Comparison of ENCODE assay signal across 10 mouse cellular contexts in genomic region chr5:34286516-34286915, GRCm38 (mm10). TPM values are rescaled to one million over a fixed set of nuclear protein-coding genes. Genes with fewer than 3 reads are reported as not detected.
DNase-seq lines count a peak whose midpoint lies in the region; ATAC-seq and TF ChIP-seq lines count a peak whose summit lies in the region.
"Had no signal": no experiment of that assay in that cellular context is flagged by ENCODE, and none has a peak within 500 bp of the region (broad histone marks: within the 10 kb centered on the region; RNA-seq: fewer than 3 reads in every experiment).

No protein-coding gene starts in this region.

- ATAC-seq in cerebellum, adult (ENCODE audit: insufficient number of reproducible peaks, low FRiP score, low TSS enrichment), result no peak
- ATAC-seq in forebrain, embryonic 11.5 days (replicated peaks; ENCODE audit: low FRiP score), result no peak
- no peak for ATAC-seq in liver, embryonic 15.5 days (ENCODE audit: insufficient read depth)

- H3K4me3 ChIP-seq in ES-Bruce4 (ENCODE audit: low read depth, low read length), result peak overlapping the region; percentile 68
- peak overlapping the region; percentile 63; the same call in 1 of the 2 replicates for H3K4me3 ChIP-seq in forebrain, embryonic 11.5 days (ENCODE audit: low read depth, low read length)
- 0 out of 2 replicates have a peak overlapping the region, but pooled peaks have one; percentile 48 for H3K4me3 ChIP-seq in liver, embryonic 15.5 days (replicated peaks)
- H3K4me3 ChIP-seq: erythroblast, embryonic 14.5 days had no signal

- no peaks in the 10 kb centered on the region for H3K9me3 ChIP-seq in ES-Bruce4 (replicated peaks; ENCODE audit: control insufficient read depth, insufficient read depth, low read length, poor library complexity, severe bottlenecking)
- H3K9me3 ChIP-seq in forebrain, embryonic 11.5 days (ENCODE audit: control insufficient read depth, low read length), result no peaks in the 10 kb centered on the region
- no peaks in the 10 kb centered on the region for H3K9me3 ChIP-seq in liver, embryonic 15.5 days (replicated peaks)

- no peaks in the 10 kb centered on the region for H3K4me1 ChIP-seq in ES-Bruce4 (ENCODE audit: control insufficient read depth, insufficient read depth, low read length)
- peaks cover 6% of the 10 kb centered on the region for H3K4me1 ChIP-seq in forebrain, embryonic 11.5 days (replicated peaks; ENCODE audit: control insufficient read depth, insufficient read depth, low read length)
- H3K4me1 ChIP-seq in liver, embryonic 15.5 days (replicated peaks), result peaks cover 18% of the 10 kb centered on the region

- DNase-seq in cerebellum, adult 11-12 months, result peak; percentile 72
- no peak for DNase-seq in forebrain, embryonic 11.5 days (ENCODE audit: low spot score)
- no peak for DNase-seq in natural killer cell, adult 2 months (ENCODE audit: low spot score in 2 of 2)
- DNase-seq in gastrocnemius, postnatal 14 days, result no peak
- no peak for DNase-seq in kidney, postnatal 10 days

- H3K4me2 ChIP-seq in forebrain, embryonic 11.5 days (ENCODE audit: low read depth, low read length, severe bottlenecking), result peak overlapping the region; percentile 97; the same call in 1 of the 2 replicates
- H3K4me2 ChIP-seq in liver, embryonic 15.5 days, result peak overlapping the region; percentile 67

- H3K27me3 ChIP-seq in ES-Bruce4 (ENCODE audit: control insufficient read depth, insufficient read depth, low read length, poor library complexity, severe bottlenecking), result no peaks in the 10 kb centered on the region
- peaks cover 37% of the 10 kb centered on the region for H3K27me3 ChIP-seq in forebrain, embryonic 11.5 days (ENCODE audit: control insufficient read depth, insufficient read depth, low read length)
- peaks cover 84% of the 10 kb centered on the region for H3K27me3 ChIP-seq in liver, embryonic 15.5 days

- TF ChIP-seq EP300 in ES-Bruce4 (IDR thresholded peaks at IDR 0.05; ENCODE audit: insufficient read depth, low read depth, low read length), result no peak

- TF ChIP-seq POLR2A in ES-Bruce4 (IDR thresholded peaks at IDR 0.05; ENCODE audit: insufficient read depth, low read length), result no peak

- intact Hi-C loops in gastrocnemius, postnatal 14 days (cut with DNase I; ENCODE audit: low total_unique reads), result no loop called here

- TF ChIP-seq CTCF in ES-Bruce4 (IDR thresholded peaks at IDR 0.05; ENCODE audit: low read depth, low read length), result no peak

- WGBS in forebrain, embryonic 11.5 days, result 2% methylated on average over 11 of the region's 11 CpGs
- WGBS in liver, embryonic 15.5 days (ENCODE audit: insufficient replicate concordance), result 2% methylated on average over 11 of the region's 11 CpGs

- peak overlapping the region; percentile 33 for H3K9ac ChIP-seq in ES-Bruce4 (ENCODE audit: low read depth, poor library complexity, severe bottlenecking)
- H3K9ac ChIP-seq in forebrain, embryonic 11.5 days (ENCODE audit: low read length), result no peak overlapping the region
- no peak overlapping the region for H3K9ac ChIP-seq in liver, embryonic 15.5 days

- no peaks in the 10 kb centered on the region for H3K36me3 ChIP-seq in ES-Bruce4 (ENCODE audit: control insufficient read depth, insufficient read depth, low read length, poor library complexity, severe bottlenecking)
- no peaks in the 10 kb centered on the region for H3K36me3 ChIP-seq in forebrain, embryonic 11.5 days (ENCODE audit: control insufficient read depth, insufficient read depth, low read length)
- no peaks in the 10 kb centered on the region for H3K36me3 ChIP-seq in liver, embryonic 15.5 days (replicated peaks)

- no peak overlapping the region for H3K27ac ChIP-seq in ES-Bruce4 (ENCODE audit: insufficient read depth, low read length)
- no peak overlapping the region for H3K27ac ChIP-seq in forebrain, embryonic 11.5 days (ENCODE audit: low read depth, low read length)
- H3K27ac ChIP-seq in liver, embryonic 15.5 days (replicated peaks), result no peak overlapping the region

RNA-seq across cellular contexts. Expression of gene Zfyve28, which starts 1.7 kb away (rescaled TPM):
- polyA plus RNA-seq in ES-Bruce4 (2011; ENCODE audit: insufficient read depth, insufficient read length, low read depth, missing spikeins), result 2.0 and 2.8 TPM in 2 replicates
- 1.6 TPM in 2 replicates for polyA plus RNA-seq in forebrain, embryonic 11.5 days (2014; fragmentation: Nextera tagmentation; extraction: Ambion mirVana)
- 0.07 TPM in 1 of 2 replicates, not detected in the other for polyA plus RNA-seq in liver, embryonic 15.5 days (2015; fragmentation: Nextera tagmentation; extraction: Ambion mirVana)
- total RNA-seq in gastrocnemius, postnatal 14 days (2021), result 1 to 10 TPM in 1 of 2 experiments, under 1 TPM in 1; 0.66 to 1.2 TPM
- polyA plus RNA-seq: erythroblast, embryonic 14.5 days had no signal

RNA-seq across cellular contexts. Expression of gene Cfap99, which starts 1.9 kb away (rescaled TPM):
- polyA plus RNA-seq in ES-Bruce4 (2011; ENCODE audit: insufficient read depth, insufficient read length, low read depth, missing spikeins), result not detected in 2 replicates
- polyA plus RNA-seq in forebrain, embryonic 11.5 days (2014; fragmentation: Nextera tagmentation; extraction: Ambion mirVana), result not detected in 2 replicates
- polyA plus RNA-seq in liver, embryonic 15.5 days (2015; fragmentation: Nextera tagmentation; extraction: Ambion mirVana), result not detected in 2 replicates
- under 1 TPM in 1 of 2 experiments, not detected in 1; 0.16 TPM for total RNA-seq in gastrocnemius, postnatal 14 days (2021)
- polyA plus RNA-seq: erythroblast, embryonic 14.5 days; small intestine, adult 2 months had no signal

RNA-seq across cellular contexts. Expression of gene Rnf4, which starts 49.6 kb away (rescaled TPM):
- 210 and 215 TPM in 2 replicates for polyA plus RNA-seq in ES-Bruce4 (2011; ENCODE audit: insufficient read depth, insufficient read length, low read depth, missing spikeins)
- polyA plus RNA-seq in forebrain, embryonic 11.5 days (2014; fragmentation: Nextera tagmentation; extraction: Ambion mirVana), result 199 and 201 TPM in 2 replicates
- polyA plus RNA-seq in liver, embryonic 15.5 days (2015; fragmentation: Nextera tagmentation; extraction: Ambion mirVana), result 69.8 and 71.7 TPM in 2 replicates
- 10 to 100 TPM; 22.4 to 27.4 TPM for total RNA-seq in gastrocnemius, postnatal 14 days (2021)
